Mouse (Mus musculus) embryo, embryonic 10 days (tissue): ENCODE measurements at regions not wholly inside any gene's neighbourhood (a gene's known extent, or its start where the extent isn't known, plus 50 kb on each side); places are given as distances from the start of the nearest gene placed in this dataset.

ENCODE experiments used
- DNase-seq: peaks from one replicate; pipeline ENCODE4 v3.0.0-alpha.2; 2015; ENCODE audit warnings: low spot score

DNA sequence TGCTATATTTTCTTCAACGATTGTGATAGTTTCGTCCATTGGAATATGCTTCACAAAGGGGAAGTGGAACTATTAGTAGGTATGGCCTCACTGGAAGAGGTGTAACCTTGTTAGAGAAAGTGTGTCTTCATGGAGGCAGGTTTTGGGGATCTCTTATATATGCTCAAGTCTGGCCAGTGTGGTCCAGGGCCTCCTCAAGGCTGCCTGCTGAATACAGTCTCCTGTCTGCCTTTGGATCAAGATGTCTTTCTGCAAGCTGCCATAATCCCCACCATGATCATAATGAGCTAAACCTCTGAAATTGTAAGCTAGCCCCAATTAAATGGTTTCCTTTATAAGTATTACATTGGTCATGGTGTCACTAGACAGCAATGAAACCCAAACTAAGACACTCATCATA is 384.3 kb downstream of the Btbd3 start:
- no peak for DNase-seq

DNA sequence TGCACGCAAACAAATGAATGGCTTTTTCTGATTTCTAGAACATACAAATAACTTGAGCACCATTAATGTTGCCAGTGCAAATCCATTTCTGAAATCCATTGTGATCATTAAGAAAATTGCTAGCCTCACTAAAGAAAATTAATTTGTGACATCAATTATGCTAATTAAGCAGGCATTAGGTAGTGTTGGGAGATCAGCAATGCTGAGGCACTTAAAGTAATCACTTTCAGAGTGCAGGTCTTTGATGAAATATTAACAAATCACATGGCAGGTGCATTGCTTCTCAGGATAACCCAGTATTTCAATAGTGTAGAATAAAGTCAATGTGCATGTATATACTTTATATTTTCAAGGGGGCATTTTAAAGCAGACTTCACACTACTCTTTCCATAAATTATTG is 385.0 kb downstream of the Btbd3 start:
- DNase-seq, result no peak

DNA sequence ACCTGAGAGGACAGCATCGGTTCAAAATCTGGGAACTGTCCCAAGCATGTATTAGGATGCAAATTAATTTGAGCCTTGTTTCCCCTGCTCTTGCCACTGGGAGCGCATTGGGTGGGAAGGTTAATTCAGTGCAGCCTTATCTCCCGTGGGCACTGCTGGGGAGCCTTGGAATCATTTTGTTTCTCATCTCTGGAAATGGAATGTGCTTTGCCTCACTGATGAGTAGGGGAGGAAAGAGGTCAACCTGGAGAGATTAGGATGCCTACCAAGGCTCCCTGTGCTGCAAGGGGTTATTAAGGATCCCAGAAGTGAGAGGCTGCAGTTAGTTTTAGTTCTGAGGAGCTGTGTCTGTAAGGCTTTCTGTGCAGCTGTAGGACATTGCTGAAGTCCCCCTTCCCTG is 392.3 kb downstream of the Btbd3 start:
- no peak for DNase-seq

DNA sequence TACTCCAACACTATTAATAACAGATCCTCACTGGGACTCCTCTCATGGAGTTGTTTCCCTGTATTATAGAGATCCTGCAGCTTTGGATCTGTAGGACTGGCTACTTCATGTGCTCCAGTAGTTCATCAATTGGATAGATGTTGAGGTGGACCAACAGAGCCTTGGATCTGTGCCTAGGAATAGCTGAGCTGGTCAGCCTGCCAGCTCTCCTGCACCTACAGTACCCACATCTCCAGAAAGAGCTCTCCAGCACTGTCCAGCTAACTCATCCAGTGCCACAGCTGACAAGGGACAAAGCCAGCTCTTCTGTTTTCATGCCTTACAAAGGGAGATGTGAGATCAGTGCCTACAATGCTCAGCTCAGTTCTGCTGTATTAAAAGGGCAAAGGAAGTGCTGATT is 403.0 kb downstream of the Btbd3 start:
- no peak for DNase-seq

DNA sequence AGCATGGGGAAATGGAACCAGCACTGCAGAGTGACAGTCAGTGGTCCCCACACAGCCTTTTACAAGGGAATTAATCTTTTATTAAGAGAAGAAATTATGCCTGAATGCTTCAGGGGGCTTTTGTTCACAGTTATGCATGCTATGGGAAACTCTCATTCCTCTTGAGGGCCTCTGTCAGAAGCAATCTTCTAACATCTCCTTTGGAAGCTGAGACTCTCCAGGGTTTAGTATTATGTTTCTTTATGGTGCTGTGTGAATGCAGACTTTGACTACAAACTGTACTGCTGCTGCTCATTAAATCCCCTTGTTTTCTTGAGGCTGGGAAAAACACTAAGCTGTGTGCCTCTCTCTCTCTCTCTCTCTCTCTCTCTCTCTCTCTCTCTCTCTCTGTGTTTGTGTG is 413.9 kb downstream of the Btbd3 start:
- DNase-seq, result no peak

DNA sequence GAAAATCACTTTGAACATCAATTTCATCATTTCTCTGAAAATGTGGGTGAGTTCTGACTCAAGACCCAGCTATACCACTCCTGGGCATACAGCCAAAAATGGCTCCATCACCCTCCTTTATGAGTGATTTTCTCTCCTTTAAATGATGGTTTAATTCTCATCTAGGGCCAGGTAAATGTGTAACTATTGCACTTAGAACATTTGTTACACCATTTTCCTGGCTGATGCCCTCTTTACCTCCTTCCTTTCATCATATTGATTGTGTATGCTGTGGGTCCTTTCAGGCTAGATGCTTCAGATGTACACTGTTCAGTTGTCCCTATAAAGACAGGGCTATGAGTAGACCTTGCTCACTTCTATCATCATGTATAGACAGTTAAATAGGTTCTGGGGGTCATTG is 418.4 kb downstream of the Btbd3 start:
- DNase-seq, result no peak

DNA sequence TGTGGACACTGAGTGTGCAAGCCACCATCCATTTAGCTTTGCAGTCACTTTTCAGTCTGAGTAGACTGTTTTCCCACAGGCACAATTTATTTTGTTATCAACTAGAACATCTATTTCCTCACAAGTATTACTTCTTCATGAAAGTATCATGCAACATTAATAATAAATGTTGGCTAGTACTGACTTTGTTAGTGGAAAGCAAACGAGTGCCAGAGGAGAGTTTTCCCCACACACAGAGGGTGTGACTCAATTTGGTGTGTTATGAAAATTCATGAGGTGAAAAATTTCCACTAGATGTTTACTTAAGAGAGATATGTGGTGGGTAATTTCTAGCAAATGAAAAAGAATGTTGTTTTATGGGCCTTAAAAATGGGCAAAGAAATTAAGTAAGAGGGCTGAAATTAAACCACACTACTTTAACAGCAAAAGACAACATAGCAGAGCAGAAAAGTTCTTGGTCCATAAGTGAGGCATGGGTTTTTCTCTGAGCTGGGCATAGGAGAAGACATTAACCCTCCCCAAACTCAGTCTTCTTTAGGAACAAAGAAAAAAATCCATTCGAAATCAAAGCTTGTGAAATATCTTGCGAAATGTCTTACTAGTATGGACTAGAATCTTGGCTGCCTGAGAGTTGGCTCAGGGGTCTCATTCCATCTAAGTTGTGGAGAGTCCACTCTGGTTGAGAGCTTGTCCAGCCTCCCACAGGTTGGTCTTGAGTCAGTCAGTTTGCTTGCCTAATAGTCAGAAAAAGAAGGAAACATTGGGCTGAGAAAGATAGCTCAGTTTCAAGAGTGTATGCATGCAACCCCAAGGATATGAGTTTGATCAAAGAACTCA is 419.1 kb downstream of the Btbd3 start:
- no peak for DNase-seq

DNA sequence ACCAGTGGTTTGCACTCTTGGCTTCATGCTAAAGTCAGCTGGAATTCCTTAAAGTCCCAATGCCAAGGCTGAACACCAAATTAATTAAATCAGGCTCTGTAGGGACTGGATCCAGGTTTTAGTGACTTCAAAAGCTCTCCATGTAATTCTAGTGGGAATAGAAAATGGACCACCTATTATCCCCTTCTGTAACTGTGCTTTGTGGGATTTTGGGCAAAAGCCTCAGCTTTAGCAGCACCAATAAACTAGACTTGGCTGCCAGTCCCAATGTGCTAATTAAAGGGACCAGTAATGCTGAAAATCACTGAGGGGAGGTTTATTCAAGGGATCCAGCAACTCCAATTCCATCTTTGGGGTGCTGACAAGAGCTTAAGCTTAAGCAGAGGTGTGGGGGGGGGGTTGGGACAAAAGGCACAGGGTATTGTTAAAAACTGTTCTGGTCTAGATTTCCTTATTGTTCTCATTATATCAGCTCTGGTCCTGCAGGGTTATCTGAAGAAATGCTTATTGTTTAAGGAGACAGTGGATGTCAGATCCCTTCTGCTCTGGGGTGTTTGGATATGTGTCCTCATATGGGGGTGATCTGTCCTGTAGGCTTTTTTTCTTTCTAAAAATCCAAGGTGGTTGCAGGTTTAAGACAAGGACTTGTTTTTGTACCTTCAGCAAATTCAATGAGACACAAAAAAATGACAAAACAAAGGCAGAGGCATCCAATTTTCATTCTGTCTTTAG is 431.9 kb downstream of the Btbd3 start:
- no peak for DNase-seq

DNA sequence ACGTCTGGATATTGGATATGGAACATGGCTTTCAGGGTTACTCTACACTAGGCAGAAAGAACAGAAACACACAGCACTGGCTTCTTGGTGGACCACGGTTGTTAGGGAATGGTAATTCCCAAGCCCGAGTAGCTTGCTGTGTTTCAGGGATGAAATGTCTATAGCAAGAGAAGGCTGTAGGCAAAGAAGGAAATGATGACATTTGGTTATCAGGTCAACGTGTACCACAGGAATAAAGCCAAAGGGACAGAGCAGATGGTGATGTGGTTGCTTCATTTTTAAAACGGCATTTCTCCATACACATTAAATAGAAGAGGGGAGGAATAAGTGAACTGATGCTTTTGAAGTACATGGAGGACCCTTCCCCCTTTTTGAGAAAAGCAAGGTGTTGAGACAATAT is 433.1 kb downstream of the Btbd3 start:
- DNase-seq, result no peak

DNA sequence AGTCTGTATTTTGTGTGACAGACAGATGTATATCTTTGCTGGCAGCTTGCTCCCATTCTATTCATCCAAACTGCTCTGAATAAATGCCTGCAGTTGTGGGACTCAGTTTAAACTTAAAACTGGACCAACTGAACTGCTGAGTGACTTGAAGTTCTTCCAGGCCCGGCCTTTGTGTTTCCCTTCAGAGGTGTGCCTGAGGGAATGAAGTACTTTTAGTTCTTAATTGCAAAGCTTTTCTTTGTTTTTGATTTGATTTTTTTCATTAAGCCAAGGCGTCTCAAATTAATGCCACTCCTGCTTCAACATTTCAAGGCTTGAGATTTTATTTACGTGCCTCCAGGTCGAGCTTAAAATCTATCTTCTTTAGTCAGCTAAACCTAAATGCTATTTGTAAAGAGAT is 446.4 kb downstream of the Btbd3 start:
- DNase-seq, result no peak

DNA sequence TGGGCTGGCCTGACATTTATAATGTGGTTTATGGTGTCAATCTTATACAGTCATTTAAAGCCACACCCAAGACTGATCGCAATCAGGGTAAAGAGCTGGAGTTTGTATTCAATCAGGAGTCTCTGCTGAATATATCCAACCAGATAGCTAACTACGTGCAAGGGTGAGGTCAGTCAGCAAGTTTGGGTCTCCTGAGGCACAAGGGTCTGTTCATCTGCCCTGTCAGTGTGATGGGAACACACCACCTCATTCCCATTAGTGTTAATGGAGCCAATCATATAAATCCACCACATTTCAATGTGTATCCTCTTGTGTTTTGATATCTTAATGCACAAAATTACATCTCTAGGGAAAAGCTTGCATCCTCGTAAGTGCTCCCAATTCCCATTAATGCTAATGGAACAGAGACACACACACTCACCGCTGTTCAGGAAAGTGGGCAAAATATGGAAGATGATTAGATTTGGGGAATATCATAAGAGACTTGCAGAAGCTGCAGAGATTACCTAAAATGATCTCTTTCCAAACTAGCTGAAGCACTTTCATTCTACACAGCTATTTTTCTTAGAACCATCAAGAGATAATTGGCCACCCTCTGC is 447.7 kb downstream of the Btbd3 start:
- no peak for DNase-seq

DNA sequence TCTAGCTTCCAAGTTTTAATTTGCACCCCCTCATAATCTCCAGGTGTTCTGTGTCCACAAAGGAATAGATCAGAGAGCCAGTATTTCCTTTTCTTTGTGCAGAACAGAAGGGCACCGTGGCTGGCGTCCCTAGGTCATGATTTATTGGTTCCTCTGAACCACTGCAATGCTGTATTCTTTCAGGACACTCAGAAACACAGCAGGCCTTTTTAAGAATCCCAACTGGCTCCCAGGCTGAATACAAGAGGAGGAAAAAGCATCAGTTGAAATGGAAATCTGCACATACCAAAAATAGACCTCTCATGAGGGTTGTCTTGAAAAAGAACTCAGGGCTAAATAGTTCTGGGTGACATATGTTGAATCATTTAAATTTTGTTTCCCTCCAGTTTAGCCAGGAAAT is 452.4 kb downstream of the Btbd3 start:
- DNase-seq, result peak; percentile 27

DNA sequence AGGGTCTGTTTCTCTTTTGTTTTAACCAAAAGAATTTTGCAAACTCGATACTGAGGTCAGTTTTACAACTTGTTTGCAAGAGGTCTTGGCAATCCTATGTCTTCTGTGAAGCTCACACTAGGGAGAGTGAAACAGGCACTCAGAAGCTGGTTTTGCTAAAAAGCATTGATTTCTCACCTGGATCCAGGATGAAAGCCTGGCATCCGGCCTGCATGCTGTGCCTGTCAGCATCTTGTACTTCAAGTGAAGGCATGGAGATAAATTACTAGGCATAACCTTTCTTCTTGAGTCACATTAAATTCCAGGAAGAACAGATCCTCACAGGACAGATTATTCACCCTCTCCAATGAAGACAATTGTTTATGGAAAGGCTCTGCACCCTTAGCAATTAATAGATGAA is 477.5 kb downstream of the Btbd3 start:
- DNase-seq, result no peak

DNA sequence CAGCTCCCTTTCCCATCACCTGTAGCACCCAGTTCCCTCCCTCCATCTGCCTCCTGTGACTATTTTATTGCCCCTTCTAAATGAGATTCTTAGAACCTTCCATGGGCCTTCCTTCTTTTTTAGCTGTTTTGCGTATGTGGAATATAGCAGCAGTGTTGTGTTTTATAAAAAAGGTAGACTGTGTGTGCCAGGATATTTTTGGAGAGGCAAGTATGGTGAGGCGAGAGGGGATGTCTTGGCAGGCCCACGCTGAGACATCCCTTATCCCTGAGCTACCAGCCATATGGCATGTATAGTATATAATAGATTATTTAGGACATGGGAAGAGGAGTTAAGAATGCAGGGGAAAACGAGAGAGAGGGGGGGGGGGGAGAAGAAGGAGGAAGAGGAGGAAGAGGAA is 488.4 kb downstream of the Btbd3 start:
- DNase-seq, result no peak

DNA sequence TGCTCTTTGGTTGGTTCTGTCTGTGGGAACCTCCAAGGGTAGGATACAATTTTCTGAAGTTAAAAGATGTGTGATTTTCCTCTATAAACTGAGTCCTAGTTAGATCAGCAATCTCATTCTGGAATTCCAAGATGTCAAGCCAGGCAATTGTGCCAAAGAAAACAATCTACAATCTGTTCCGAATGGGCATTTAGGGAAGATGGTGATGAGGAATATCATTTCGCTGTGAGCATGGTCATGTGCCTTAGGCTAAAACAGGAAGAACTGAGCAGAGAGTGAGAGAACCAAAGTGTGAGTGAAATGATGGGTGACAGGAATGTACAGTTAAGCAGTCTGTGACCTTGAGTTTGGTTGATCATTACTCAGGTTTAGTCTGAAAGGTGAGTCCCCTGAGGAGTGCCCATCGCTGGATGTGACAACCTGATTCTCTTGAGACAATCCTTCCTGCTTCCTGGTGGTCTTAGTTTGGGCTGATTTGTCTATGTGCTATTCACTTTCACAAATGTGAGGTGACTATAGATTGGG is 504.1 kb downstream of the Btbd3 start:
- DNase-seq, result no peak

DNA sequence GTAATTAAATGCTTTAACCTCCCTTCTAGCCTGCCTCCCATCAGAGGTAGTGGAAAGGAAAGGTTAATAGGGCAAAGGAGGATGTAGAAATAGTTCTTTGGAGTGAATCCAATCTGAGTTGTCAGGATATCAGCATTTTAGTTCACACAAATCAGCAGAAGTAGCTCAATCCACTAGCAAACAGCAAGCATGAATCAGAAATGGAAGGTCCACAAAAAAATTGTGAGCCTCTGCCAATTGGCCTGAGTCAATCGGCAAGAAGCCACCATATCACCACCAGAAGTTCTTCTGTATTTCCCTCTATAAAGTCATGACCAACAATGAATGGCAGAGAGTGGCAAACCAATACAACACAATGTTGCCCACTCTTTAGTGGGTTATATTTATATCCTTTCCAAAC is 505.0 kb downstream of the Btbd3 start:
- no peak for DNase-seq

DNA sequence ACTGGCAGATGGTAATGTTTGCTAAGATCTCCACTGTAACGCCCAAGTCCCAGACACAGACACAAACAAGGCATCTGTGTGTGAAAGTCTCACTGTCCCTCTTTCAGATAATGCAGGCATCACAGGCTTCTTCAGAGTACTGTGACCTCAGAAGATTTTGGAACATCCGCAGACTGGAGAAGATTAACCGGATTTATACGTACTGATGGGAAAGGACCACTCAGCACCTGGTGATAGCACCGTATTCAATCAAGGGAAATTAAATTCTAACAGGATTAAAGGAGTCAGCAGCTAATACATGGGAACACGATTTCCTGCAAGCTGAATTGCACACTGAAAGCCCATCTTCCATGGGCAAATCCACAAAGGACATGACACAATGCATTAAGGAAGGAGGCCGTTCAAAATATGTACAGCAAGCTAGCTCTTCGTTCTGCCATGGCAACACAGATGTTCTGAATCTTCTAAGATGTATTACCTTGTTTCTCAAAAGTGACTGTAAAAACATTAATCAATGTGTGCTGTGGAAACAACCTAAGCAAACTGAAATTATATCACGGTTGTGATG is 510.0 kb downstream of the Btbd3 start:
- DNase-seq, result peak; percentile 9

DNA sequence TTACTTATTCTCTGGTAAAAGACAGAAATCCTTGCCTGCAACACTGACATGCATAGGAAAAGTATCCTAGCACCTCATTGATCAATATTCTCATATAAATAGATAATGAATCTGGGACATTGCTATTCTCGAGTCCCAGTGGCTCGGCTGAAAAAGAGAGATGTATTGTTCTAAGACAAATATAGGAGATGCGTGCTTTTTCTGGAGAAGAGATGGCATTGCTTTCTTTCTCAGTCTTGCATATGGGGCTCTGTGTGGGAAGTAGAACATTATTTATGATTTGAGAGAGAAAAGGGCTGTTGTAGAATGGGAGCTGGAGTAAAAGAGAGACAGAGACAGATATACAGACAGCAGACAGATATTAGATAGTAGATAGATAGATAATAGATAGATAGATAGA is 527.4 kb downstream of the Btbd3 start:
- no peak for DNase-seq

DNA sequence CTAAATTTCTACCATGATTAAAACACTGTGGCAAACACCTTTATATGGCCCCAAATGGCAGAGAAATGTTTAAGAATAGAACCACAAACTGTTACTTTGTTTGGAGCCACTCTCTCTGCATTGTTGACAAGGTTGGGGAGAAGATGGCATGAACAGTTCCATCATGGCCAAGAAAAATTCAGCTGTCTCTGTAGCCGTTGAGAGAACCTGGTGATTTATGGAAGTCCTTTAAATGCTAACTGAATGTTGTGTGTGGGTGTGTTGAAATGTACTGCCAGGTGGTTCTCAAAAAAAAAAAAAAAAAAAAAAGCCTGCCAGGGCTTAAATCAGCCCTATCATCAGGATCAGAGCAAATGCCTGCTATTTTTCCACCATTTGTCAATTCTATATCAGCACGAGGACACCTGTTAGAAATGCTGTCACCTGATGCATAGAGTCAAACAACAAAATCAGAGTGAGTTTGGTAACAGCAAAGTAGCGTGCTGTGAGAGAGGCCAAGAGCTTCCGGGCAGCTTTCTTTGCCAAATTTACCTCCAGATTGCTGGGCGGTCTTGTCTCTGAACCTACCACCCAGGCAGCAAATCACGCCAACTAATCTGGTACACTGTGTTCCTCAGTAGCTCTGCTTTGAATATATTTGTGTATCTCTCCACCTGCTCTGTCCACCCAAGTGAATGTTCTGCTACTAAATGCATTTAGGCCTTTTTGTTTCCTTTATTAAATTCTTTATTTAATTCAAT is 536.5 kb downstream of the Btbd3 start:
- DNase-seq, result no peak

DNA sequence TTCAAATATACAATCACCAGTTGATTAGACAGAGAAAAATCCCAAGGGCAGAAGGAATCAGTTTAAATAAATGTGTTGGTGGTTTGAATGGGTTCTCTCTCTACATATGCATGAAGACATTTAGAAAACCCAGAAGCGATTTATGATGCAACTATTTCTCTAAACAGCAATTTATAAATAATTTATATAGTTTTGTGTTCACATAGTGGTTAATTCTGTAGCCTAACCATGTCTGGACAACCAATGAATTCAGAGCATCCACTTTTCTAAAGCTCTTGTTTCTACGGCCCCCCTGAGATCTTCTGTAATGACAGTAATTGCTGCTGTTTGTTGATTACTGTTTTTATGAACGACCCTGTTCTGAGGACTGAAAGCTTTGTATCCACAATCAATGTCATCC is 549.8 kb downstream of the Btbd3 start:
- DNase-seq, result no peak

DNA sequence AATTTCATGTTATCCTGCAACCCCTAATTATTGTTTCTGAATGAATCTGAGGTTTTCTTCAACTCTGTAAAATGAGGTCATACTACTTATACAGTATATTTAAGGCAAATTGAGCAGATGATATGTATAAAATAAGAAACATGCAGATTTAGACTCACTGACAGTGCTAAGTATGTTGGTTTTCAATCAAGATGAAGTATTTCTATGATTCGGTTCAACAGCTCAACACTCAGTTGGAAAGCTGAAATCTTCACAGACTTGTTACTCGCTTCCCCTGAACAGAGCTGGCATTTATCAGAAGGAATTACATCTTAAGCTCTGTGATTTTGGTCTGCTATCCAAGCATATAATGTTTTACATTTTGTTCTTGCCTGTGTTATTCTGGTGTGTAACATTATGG is 553.4 kb downstream of the Btbd3 start:
- DNase-seq, result no peak

DNA sequence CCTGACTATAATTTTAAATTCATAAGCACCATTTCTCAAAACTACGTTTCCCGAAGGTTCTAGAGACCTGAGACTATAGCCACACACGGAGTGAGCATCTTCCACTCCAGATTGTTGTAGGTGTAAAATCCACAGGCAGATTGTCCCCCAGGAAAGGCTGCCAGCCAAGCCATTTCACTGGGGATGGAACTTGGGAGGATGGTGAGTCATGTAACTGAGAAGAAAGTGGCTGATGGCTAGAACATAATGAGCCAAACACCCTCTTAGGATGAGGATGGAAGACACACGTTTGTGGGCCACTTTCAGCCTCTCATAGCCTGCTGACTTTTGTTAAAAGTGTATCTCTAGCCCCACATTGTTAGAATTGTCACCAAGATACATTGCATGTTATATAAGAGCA is 564.1 kb downstream of the Btbd3 start:
- DNase-seq, result no peak
